Mouse (Mus musculus) adrenal gland, postnatal 4 days (tissue): ENCODE results near the gene Mgam. TPM values are rescaled to one million over a fixed set of nuclear protein-coding genes. Genes with fewer than 3 reads are reported as not detected.
"Not testable (repeated sequence)": the region's sequence is repeated elsewhere in the genome, so short reads cannot be mapped to it uniquely, and the experiment has no call there.

Experiments
- DNase-seq, 2 experiments: peaks; one replicate each; pipeline ENCODE4 v3.0.0; 2021 to 2022; ENCODE audit warnings: low spot score in 2 of 2, mixed read lengths in 2 of 2
- long read RNA-seq, 2 experiments: library from polyadenylated mRNA; stranded (forward); transcript quantifications; one replicate each; pipeline ENCODE4 v2.0.0; 2021
- total RNA-seq, 2 experiments: library from RNA; stranded (reverse); gene quantifications; 2 replicates each; pipeline ENCODE4 v1.2.3; 2021

The Mgam gene
- total RNA-seq, result 1 to 10 TPM; 2.4 to 7.3 TPM
- long read RNA-seq, experiment 1, partial matches to known transcripts, result 1 of 1 reads
- long read RNA-seq, experiment 1, other reads (novel, unspliced or antisense), result 0 of 1 reads
- long read RNA-seq, experiment 2, partial matches to known transcripts, result 1 of 4 reads
- long read RNA-seq, experiment 2, other reads (novel, unspliced or antisense), result 3 of 4 reads

DNA sequence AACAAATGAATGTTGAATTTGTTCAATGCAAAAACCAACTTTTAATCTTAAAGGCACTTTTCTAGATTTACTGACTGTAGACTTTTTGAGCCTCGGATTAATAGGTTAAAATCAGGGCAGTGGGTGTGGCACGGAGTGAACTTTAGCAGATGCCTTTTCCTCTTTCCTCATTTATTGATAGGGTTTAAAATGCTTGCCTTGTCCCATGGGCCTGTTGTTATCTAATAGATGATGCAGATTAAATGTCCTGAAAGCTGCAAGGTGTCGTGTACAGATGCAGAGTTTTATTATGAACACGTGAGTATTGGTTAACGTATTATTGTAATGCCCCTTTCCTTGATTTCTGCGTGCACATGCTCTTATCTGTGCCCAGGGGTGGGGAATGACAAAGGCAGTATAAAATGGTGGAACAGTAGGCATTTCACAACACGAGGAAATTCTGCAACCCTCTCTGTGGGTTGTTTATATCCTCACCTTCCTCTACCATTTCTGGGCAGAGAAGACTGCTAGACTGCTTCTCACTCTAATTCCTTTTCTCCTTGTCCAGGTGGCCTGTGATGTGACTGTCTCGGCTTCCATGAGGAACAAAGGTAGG, at the start of gene Mgam:
Mgam (plus strand) TSS at position 426 of the 595 bp plus-strand sequence.
- DNase-seq, result no peak

DNA sequence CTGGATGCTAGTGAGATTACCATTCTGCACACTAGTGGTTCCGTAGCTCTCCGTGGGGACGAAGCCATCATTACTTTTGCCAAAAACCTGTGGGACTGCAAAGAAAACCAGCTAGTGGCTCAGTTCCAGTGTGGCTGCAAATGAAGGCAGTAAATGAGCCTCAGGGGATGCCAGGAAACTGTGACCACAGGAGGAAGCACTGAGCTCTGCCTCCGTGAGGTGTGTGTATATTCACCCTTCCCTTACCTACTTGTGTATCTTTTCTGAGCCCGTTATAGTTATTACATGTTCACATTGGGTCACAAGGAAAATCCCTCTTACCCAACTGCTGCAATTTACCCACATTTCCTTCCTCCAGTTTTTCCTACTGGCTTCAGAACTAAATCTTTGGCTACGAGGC, 44.3 kb upstream of the Mgam start:
- no peak for DNase-seq

DNA sequence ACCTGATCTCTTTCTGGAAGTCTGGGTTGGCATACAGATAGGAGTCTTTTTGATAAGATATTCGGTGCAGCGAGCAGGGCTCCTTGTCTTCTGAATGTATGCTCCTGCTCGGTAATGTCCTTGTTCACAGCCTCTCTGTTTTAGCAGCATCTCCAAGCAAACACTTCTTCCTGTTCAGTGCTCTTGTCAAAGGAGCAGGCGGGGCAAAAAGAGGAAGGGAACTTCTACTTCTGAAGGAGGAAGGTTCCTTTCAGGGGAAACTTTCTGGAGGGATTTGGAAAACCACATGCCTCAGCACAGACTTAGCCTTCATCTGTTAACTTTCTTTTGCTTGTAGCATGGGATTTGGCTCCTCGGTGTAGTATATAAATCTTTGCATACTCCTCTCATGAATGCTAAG, 43.0 kb upstream of the Mgam start, which contains the start of gene Clec5a:
Clec5a (minus strand) TSS at position 177 of the 400 bp plus-strand sequence.
- no peak for DNase-seq

DNA sequence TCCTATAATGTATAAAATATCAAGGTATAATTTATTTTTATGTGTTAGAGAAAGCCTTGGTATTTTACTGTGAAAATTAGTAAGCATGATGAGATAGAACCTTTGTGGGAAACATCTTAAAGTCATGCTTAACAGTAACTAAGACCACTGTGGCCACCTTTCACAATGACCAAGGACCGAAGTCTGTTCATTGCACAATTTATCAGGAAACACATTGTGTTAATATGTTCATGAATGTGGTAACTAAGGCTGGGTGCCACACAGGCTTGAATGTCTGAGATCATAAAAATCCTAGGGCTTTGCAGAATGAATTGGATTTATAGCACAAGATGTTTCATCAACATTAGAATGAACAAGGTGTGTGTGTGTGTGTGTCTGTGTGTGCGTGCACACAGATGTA, 40.3 kb upstream of the Mgam start:
- DNase-seq, result no peak

DNA sequence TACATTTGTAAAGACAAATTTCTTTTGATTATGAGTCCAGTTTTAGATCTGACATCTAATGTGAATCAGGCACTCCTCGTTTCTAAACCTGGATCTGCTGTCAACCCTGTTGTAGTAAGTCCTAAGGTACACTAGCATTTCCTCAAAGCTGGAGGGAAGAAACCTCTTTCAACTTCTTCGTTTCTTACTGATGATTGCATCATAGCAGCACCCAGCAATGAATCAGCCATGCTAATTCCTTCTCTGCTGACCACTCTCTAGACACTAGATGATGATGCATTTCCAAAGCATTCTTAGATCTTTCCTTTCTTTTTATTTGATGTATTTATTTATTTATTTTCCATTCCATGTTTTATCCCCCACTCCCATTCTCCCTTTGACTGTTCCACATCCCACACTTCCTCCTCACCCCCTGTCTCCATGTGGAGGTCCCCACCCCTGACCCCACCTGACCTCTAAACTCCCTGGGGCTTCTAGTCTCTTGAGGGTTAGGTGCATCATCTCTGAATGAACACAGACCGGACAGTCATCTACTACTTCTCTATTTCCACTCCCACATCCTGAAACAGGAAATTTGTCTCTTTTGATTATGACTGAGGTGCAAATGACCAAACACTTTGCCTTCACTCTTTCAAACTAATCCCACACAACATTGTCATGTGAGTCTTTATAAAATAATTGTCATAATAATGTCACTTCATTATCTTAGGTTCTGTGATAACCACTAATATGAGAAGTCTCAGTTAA, 33.7 kb upstream of the Mgam start:
- DNase-seq, result no peak

DNA sequence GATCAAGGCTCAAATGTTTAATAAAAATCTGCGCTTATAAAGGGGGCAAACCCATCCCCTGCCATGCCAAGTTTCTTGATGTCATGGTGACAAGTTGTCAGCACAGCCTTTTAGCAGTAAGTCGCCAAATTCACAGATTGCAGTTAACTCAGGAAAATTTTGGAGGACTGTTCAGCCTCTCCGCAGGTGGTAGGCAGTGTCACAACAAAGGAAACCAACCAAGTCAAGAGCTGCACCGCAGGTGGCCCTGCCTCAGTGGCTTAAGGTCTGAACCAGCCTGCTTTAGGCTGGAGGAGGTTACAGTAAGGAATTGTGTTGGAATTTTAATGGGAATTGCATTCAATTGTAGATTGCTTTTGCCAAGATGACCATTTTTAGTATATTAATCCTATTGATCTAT, 30.1 kb upstream of the Mgam start:
- DNase-seq, result not testable (repeated sequence)

DNA sequence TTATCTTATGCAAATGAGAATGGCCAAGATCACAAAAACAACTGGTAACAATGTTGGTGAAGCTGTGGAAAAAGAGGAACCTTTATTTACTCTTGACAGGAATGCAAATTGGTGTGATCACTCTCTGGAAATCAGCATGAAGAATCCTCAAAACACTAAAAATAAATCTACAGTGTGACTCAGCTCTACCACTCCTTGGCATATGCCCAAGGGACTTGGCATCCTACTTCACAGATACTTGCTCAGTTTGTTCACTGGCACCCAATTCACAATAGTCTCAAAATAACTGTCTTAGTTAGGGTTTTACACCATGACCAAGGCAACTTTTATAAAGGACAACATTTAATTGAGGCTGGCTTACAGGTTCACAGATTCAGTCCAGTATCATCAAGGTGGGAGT, 21.2 kb upstream of the Mgam start:
- no peak for DNase-seq

DNA sequence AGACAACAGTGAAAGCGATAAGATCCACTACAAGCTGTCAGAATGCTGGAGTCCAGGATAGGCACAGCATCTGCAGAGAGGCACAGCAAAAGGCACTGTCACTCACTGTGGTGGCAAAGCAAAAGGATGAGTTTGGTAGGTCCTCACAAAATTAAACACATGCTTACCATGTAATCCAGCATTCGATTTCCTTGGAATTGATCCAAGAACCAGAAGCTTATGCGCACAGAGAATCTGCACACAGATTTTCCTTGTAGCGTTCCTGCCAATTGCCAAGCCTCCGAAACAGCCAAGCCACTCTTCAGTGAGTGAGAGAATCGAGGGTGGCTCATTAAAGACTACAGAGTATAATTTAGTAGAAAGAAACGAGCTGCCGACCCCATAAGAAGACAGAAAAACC, 18.4 kb upstream of the Mgam start:
- no peak for DNase-seq

DNA sequence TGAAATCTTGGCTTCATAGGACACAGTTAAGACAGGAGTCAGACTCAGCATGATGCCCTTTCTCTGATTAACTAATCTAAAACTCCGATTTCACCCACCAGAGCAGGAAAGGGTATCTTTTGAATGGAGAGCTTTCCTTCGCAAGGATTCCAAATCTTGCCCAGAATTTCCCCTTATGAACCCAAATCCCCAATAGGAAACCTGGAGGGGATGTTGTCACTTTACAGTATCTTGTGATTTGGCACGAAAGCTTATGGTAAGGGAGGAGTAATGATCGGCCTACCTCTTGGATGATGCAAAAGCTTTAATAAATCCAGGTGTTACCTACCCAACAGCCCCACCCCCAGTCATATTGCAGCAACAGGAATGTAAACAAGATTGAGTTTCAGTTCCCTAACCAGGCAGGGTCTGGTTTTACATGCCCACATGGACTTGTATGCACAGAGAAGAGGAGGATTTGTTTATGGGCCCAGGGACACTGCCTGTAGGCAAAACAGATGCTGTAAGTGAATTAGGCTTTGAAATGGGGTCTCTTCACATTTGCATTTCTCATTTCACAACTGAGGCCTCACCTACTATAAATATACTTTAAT, 15.3 kb upstream of the Mgam start, which contains the start of gene Tas2r138:
Tas2r138 (minus strand) TSS at position 51 of the 593 bp plus-strand sequence.
- no peak for DNase-seq

DNA sequence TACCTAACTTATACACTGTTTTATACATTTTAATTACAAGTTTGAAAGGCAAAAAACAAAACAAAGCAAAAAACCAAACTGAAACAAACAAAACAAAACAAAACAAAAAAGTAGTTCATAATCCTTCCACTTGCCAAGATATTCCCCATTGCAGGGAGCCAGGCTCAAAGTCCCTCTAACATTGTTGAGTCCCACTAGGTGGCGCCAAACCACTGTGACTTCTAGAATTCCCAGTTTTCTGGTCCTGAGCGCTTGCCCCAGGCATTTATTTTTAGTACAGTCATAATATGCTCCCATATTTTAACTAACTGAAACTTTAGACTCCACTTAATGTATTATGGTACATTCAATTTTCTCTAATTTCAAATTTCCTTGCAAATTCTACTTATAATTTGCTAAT, 10.7 kb upstream of the Mgam start:
- DNase-seq, result peak; percentile 27 to 32

DNA sequence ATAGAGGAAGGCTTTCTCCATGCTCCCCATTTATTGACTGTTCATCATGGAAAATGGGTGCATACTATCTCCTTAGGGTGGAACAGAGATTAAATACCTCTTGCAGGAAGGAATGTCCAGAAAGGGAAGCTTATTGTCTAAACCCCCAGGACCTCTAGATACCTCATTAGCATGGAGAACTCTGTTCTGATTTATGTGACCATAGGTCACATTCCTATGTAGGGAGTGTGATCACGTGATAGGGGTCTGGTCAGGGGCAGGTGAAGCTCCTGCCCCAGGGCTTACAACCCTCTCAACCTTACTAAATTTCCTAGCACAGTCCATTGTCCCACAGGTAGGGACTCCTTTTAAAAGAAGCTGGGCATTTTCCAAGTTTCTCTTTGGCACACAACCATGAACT, 2.5 kb upstream of the Mgam start:
- DNase-seq, result no peak

DNA sequence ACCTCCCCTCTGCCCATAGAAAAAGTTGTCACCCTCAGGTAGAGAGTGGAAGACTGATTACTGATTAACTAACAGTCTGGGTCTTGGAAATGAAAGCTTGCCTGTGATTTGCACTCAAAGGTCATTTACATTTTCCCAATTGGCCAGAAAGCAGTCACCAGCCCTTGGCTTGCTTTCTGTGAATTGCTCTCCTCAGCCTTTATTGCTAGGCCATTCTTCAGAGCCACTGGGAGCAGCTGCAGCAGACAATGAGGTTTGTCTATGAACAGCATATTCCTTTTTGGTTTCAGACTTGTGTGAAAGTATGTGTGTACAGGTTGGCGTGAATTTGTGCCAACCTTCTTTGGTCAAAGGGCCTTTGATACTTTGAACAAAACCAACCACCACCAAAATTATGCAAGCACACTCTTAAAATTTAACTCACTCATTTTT, 6.0 kb downstream of the Mgam start:
- no peak for DNase-seq

DNA sequence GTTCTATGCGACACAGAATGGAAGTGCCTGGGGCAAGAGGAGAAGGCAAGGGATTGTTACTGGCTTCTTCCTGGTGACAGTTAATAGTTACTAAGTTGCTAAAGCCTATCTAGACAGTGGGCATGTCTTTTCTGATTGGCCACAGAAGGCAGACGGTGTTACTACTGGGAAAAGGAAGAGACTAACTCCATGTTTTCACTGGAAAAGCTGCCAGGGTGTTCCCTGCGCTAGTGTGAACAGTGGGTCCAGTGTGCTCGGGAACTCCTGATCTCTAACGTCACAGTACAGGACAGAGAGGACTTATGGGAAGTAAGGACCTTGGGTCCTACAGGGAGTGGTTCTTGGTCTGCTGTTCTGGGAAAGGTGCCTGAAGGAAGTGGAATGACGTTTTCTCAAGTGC, 6.9 kb downstream of the Mgam start:
- DNase-seq, result no peak

DNA sequence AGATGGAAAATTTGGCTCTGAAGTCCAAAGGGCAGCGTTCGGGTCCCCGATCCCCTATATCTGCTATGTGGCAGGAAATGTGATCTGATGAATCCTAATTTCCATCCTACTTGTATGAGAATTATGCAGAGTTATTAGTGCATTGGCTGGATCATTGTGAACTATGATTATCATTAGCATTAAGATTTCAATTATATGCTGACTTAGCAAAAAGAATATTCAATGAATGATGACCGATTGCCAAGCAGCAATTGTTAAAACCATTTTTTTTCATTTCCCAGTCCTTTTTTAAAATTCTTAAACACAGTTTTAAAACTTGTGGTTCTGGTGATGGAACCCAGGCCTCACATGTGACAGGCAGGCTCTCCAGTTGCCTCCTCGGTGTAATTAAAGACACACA, 9.1 kb downstream of the Mgam start:
- DNase-seq, result no peak

DNA sequence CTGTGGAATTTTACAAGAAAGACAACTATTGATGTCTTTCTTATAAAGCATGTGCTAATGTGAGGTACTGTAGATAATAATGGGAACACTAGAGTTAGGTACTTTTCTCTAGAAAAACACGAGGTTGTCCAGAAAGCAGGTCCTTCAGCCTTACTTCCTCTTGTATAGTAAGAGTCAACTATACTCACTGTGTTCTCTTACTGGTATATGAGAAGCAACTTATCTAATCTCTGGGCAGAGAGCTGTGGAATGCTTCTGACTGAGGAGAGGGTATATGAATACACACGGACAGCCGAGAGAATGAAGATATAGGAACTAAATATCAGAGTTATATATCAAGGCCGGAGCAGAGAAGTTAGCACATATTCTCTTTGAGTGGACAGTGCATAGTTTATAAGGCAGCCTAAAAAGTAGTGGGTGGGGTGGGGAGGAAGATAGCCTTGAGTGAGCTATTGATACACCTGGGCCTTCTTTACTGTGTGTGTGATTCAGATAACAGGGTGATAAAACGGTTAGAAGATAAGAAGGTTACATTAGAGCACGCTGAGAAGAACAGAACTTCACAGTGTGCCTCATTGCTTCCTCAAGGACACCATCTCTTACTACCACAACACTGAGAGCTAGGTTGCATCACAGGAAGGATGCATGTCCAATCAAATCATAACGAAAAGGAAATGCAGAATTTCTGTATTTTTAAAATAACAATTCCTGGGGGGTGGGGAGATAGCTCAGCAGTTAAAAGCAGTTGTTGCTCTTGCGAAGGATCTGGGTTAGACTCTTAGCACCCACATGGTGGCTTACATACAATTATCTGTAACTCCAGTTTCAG, 12.3 kb downstream of the Mgam start:
- DNase-seq, result no peak

DNA sequence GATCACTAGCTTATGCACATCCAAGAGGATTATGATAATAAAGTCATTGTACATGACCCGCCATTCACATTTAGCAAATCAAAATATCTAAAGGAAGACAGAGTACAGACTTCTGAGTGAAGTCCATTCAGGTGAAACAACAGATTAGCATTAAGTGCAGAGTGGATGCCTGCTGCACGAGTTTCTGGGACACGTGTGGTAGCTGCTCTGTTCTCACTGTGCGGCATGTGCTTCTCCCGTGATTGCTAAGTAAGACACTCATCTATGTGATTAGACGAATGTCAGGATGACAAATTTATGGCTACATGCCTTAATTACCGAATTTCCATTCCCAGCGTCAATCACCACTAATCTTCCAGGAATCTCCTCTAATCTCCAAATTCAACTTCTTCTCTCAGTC, 17.1 kb downstream of the Mgam start:
- no peak for DNase-seq

DNA sequence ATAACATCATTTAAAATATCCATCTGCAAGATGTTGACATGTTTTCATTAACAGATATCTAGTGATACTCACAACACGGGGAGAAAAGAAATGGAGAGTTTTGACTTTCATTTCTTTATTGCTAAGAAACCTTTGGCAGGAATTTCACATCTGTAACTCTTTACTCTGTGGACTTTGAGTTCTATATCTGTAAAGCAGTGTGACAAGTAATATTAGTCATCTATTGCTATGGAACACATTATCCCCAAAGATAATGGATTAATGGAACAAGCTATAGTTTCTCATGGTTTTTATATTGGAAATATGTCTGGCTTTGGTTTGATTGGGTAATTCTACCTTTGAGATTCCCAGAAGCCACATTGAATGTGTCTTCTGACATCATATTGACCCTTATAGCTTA, 22.3 kb downstream of the Mgam start:
- DNase-seq, result no peak

DNA sequence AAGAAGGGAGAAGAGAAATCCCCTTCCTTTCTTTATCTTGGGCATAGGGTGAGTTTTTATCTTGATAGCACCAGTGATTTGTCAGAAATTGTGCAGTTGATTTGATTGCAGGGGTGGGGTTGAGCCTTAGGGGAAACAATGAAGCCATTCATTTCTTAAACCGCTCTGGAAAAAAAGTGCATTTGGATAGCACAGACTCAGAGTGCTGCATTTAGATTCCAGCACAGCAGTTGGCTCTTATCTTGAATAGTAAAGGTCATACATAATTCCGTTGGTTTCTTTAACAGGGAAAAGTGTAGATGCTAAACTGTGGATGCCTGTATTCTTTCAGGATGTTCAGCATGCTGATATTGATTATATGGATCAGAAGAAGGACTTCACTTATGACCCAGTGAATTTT, 32.3 kb downstream of the Mgam start:
- no peak for DNase-seq

DNA sequence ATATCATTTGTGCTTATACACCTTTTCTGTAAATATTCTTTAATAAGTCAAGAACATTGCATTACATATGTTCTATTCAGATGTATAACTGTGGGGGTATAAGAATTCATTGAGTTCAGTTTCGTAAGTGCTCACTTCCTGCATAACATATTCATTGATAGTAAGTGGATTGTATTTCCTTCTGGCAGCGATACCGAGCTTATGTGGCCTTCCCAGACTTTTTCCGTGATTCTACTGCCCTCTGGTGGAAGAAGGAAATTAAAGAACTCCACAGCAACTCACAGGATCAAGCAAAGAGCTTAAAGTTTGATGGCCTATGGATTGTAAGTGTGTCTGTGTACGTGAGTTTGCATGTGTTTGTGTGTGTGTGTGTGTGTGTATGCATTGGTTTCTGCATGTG, 60.5 kb downstream of the Mgam start:
- no peak for DNase-seq

DNA sequence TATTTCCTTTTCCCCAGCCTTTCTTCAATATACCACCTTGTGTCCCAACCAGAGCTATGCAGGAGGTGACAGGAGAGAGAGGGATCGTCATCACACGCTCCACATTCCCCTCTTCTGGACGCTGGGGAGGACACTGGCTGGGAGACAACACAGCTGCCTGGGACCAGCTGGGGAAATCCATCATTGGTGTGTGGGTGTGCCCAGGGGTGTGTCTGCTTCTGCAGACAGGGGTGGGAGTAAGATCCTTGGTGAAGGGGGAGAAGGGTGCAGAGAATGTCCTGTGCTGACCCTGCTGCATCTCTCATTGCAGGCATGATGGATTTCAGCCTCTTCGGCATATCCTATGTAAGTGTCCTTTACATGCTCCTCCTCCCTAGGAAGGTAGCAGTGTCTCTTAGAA, 63.4 kb downstream of the Mgam start:
- DNase-seq, result not testable (repeated sequence)

DNA sequence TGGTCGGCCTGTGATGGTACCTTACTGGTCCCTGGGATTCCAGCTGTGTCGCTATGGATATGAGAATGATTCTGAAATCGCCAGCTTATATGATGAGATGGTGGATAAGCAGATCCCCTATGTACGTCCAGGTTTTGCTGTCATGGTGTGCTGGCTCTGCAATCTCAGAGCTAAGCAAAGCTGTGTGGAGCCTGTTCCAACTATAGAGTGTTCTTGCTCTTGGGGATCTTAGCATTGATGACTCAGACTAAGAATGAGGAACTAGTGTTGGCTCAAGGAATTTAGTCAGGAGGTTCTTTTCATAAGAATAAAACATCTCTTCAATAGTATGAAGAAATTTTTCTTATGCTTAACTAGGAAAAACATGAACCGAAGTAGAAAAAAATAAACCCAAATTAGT, 84.9 kb downstream of the Mgam start:
- DNase-seq, result not testable (repeated sequence)
